Mouse (Mus musculus) neural tube, embryonic 14.5 days (tissue): Measurements from ENCODE around the gene Mrps30. TPM values are rescaled to one million over a fixed set of nuclear protein-coding genes. Genes with fewer than 3 reads are reported as not detected.
"Not testable (repeated sequence)": the region's sequence is repeated elsewhere in the genome, so short reads cannot be mapped to it uniquely, and the experiment has no call there.

Source experiments
- ATAC-seq: fragments of 200-750 bp; cut with Nextera tagmentation; 2 replicates; pipeline ENCODE4 v1.8.0; 2017; ENCODE audit warnings: low read depth, mild to moderate bottlenecking, moderate TSS enrichment, moderate library complexity
- H3K27ac ChIP-seq: fragments of 300-500 bp; sonication (generic); 2 replicates; pipeline ENCODE4 v1.5.1; 2014; ENCODE audit warnings: low read depth, mild to moderate bottlenecking, control low read depth, low read length, moderate library complexity, mixed read lengths
- H3K27me3 ChIP-seq: fragments of 300-500 bp; sonication (generic); 2 replicates; pipeline ENCODE4 v1.6.1; 2014; ENCODE audit warnings: low read length; ENCODE audit not compliant: control insufficient read depth, insufficient read depth
- H3K36me3 ChIP-seq: fragments of 300-500 bp; sonication (generic); 2 replicates; pipeline ENCODE4 v1.6.1; 2014; ENCODE audit warnings: low read length, mixed read lengths; ENCODE audit not compliant: control insufficient read depth, insufficient read depth
- H3K4me1 ChIP-seq: fragments of 300-500 bp; sonication (generic); 2 replicates; pipeline ENCODE4 v1.6.1; 2014; ENCODE audit warnings: low read length; ENCODE audit not compliant: control insufficient read depth, insufficient read depth
- H3K4me2 ChIP-seq: fragments of 300-500 bp; sonication (generic); 2 replicates; pipeline ENCODE4 v1.6.1; 2014; ENCODE audit warnings: mild to moderate bottlenecking, low read depth, low read length, control low read depth
- H3K4me3 ChIP-seq: fragments of 300-500 bp; sonication (generic); 2 replicates; pipeline ENCODE4 v1.5.1; 2014; ENCODE audit warnings: low read depth, low read length, control low read depth, mixed read lengths
- H3K9ac ChIP-seq: fragments of 300-500 bp; sonication (generic); replicated peaks from 2 replicates; pipeline ENCODE4 v1.6.1; 2014; ENCODE audit warnings: low read depth, mild to moderate bottlenecking, control low read depth, low read length, mixed read lengths
- H3K9me3 ChIP-seq: fragments of 300-500 bp; sonication (generic); 2 replicates; pipeline ENCODE4 v1.6.1; 2016; ENCODE audit warnings: low read length; ENCODE audit not compliant: control insufficient read depth
- WGBS: fragments of 180-500 bp; shearing (Covaris S2); extraction: QIAGEN DNeasy Blood & Tissue Kit; methylation state at CpG from one replicate; pipeline ENCODE4 v1.1.7; 2014; 5-methylcytosine and 5-hydroxymethylcytosine counted together
- polyA plus RNA-seq: library from polyadenylated mRNA; unstranded; fragments of >200 nt; fragmentation: Nextera tagmentation; extraction: Ambion mirVana; gene quantifications from 2 replicates; pipeline ENCODE4 v1.2.1, GENCODE M21; 2014

Mrps30 gene
- polyA plus RNA-seq, result 25.8 and 27.4 TPM in 2 replicates

- under 1% methylated on average over 91 of the region's 93 CpGs for WGBS
- H3K27me3 ChIP-seq, result no peaks in the 10 kb centered on the region
- peak within 1 kb of the TSS; percentile 82 for H3K27ac ChIP-seq
- peak within 1 kb of the TSS; percentile 89 for H3K4me3 ChIP-seq
- H3K9ac ChIP-seq, result peak within 1 kb of the TSS; percentile 87
- no peaks in the 10 kb centered on the region for H3K9me3 ChIP-seq
- peak within 1 kb of the TSS; percentile 76 for H3K4me2 ChIP-seq
- ATAC-seq, result peak; percentile 99
- peaks cover 9% of the 10 kb centered on the region for H3K4me1 ChIP-seq
- H3K36me3 ChIP-seq, result peaks cover 13% of the 10 kb centered on the region
Measured at GRCm38 (mm10) chr13:118386511-118387447, at the start of gene Mrps30, which contains the start of gene B430218F22Rik. Mrps30 (minus strand) TSS chr13:118387252. B430218F22Rik (plus strand) TSS chr13:118386630.

- H3K4me3 ChIP-seq, result no peak overlapping the region
- H3K27ac ChIP-seq, result no peak overlapping the region
- no peak overlapping the region for H3K4me2 ChIP-seq
- WGBS, result 88% methylated on average over 1 of the region's 1 CpGs
- no peaks in the 10 kb centered on the region for H3K36me3 ChIP-seq
- no peak for ATAC-seq
- H3K27me3 ChIP-seq, result no peaks in the 10 kb centered on the region
- no peak overlapping the region for H3K9ac ChIP-seq
- H3K9me3 ChIP-seq, result no peaks in the 10 kb centered on the region
- no peaks in the 10 kb centered on the region for H3K4me1 ChIP-seq
Measured at GRCm38 (mm10) chr13:118420847-118421246, 33.8 kb upstream of the Mrps30 start.

DNA sequence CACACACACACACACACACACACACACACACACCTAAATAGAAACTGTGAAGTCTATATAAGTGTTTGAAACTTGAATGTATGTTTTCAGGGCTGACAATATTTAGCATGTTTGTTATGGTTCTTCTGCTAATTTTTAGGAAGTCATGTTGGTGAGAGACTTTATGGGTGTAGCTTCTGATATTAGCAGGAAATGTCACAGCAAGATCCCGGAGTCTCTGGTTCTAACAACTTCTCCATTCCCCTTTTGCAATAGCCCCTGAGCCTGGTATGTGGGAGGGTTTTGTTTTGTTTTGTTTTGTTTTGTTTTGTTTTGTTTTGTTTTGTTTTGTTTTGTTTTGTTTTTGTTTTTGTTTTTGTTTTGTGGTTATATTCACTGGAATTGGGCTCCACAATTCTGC, 33.4 kb upstream of the Mrps30 start:
- WGBS, result 95% methylated on average over 1 of the region's 1 CpGs
- Histone ChIP-seq H3K27me3 (no peaks in the 10 kb centered on the region), H3K9ac (no peak overlapping the region), H3K4me3 (no peak overlapping the region), H3K27ac (no peak overlapping the region), H3K9me3 (no peaks in the 10 kb centered on the region), H3K4me2 (no peak overlapping the region), H3K4me1 (no peaks in the 10 kb centered on the region), H3K36me3 (no peaks in the 10 kb centered on the region)
- no peak for ATAC-seq

- ATAC-seq, result no peak
- Histone ChIP-seq H3K9me3 (no peaks in the 10 kb centered on the region), H3K4me2 (no peak overlapping the region), H3K4me1 (no peaks in the 10 kb centered on the region), H3K4me3 (no peak overlapping the region), H3K36me3 (no peaks in the 10 kb centered on the region), H3K9ac (no peak overlapping the region), H3K27ac (no peak overlapping the region), H3K27me3 (no peaks in the 10 kb centered on the region)
- WGBS, result 38% methylated on average over 4 of the region's 4 CpGs
Measured at GRCm38 (mm10) chr13:118418163-118418562, 31.1 kb upstream of the Mrps30 start.

- ATAC-seq, result no peak
- H3K4me1 ChIP-seq, result no peaks in the 10 kb centered on the region
- no peak overlapping the region for H3K9ac ChIP-seq
- no peak overlapping the region for H3K4me3 ChIP-seq
- H3K27me3 ChIP-seq, result no peaks in the 10 kb centered on the region
- H3K4me2 ChIP-seq, result no peak overlapping the region
- H3K36me3 ChIP-seq, result no peaks in the 10 kb centered on the region
- 82% methylated on average over 6 of the region's 6 CpGs for WGBS
- no peaks in the 10 kb centered on the region for H3K9me3 ChIP-seq
- no peak overlapping the region for H3K27ac ChIP-seq
Measured at GRCm38 (mm10) chr13:118411297-118411992, 24.4 kb upstream of the Mrps30 start.

GRCm38 (mm10) chr13:118403544-118403943, 16.5 kb upstream of the Mrps30 start:
- Histone ChIP-seq H3K4me3 (no peak overlapping the region), H3K4me2 (no peak overlapping the region), H3K4me1 (no peaks in the 10 kb centered on the region), H3K27ac (no peak overlapping the region), H3K27me3 (no peaks in the 10 kb centered on the region), H3K9me3 (no peaks in the 10 kb centered on the region), H3K9ac (no peak overlapping the region), H3K36me3 (no peaks in the 10 kb centered on the region)
- peak; percentile 60; the same call in 1 of the 2 replicates for ATAC-seq

DNA sequence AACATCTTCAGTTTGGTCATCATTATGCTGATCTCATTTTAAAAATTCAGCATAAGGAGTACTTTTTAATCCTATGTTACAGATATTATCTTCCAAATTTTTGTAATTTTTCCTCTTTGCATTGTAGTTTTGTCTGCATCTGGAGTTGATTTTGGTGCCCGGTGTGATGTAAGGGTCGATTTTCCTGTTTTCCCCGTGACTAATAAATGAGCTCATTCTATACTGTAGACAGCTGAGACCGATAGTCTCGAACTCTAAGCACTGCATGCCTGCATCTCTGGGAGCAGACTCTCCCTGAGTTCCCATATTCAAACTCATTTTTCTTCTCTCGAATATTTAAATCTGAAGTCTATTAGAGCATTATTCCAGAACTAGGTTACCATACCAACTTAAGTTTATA, 13.3 kb upstream of the Mrps30 start:
- Histone ChIP-seq H3K4me3 (no peak overlapping the region), H3K27ac (no peak overlapping the region), H3K9me3 (no peaks in the 10 kb centered on the region), H3K4me2 (no peak overlapping the region), H3K36me3 (no peaks in the 10 kb centered on the region), H3K27me3 (no peaks in the 10 kb centered on the region), H3K9ac (no peak overlapping the region), H3K4me1 (no peaks in the 10 kb centered on the region)
- no peak for ATAC-seq
- WGBS, result 81% methylated on average over 6 of the region's 6 CpGs

- Histone ChIP-seq H3K36me3 (no peaks in the 10 kb centered on the region), H3K27me3 (no peaks in the 10 kb centered on the region), H3K4me3 (no peak overlapping the region), H3K27ac (no peak overlapping the region), H3K4me1 (no peaks in the 10 kb centered on the region), H3K9ac (no peak overlapping the region), H3K4me2 (no peak overlapping the region), H3K9me3 (no peaks in the 10 kb centered on the region)
- ATAC-seq, result no peak
- WGBS, result 90% methylated on average over 3 of the region's 3 CpGs
Measured at GRCm38 (mm10) chr13:118395803-118396202, 8.8 kb upstream of the Mrps30 start.

DNA sequence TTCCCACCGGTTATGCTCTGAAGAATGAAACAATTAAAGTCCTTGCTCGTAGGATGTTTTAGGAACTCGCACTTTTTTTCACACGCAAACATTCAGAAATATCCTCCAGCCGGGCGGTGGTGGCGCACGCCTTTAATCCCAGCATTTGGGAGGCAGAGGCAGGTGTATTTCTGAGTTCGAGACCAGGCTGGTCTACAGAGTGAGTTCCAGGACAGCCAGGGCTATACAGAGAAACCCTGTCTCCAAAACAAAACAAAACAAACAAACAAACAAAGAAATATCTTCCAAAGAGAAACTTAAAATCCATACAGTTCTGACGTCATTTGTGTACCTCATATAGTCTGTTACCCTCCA, 373 bp upstream of the Mrps30 start:
- Histone ChIP-seq H3K4me2 (peak overlapping the region; percentile 36), H3K36me3 (peaks cover 13% of the 10 kb centered on the region), H3K4me3 (peak overlapping the region; percentile 89)
- not testable (repeated sequence) for H3K4me1 ChIP-seq, H3K9me3 ChIP-seq, H3K27ac ChIP-seq, H3K9ac ChIP-seq, H3K27me3 ChIP-seq
- ATAC-seq, result peak; percentile 72
- WGBS, result 11% methylated on average over 10 of the region's 10 CpGs
